Mouse (Mus musculus) layer of hippocampus, adult 11-12 months (tissue): ENCODE measurements around the gene Cct7.

Experiments
- DNase-seq: peaks from one replicate; pipeline ENCODE4 v3.0.0; 2022; ENCODE audit warnings: low spot score

Cct7 gene

GRCm38 (mm10) chr6:85502911-85503250 is 51.6 kb downstream of the Cct7 start, which contains the start of gene Fbxo41:
Gene Fbxo41, minus strand, starts transcription at chr6:85502994.
- DNase-seq: peak; percentile 67

- peak; percentile 11 for DNase-seq
Observed at GRCm38 (mm10) chr6:85504908-85505307, 53.6 kb downstream of the Cct7 start.

GRCm38 (mm10) chr6:85508602-85509001 is 57.3 kb downstream of the Cct7 start:
- DNase-seq: no peak

GRCm38 (mm10) chr6:85510476-85510875 is 59.2 kb downstream of the Cct7 start:
- peak; percentile 86 for DNase-seq

GRCm38 (mm10) chr6:85511286-85512055 is 60.2 kb downstream of the Cct7 start:
- DNase-seq: no peak

GRCm38 (mm10) chr6:85512056-85512440 is 60.7 kb downstream of the Cct7 start:
- DNase-seq: no peak

- no peak for DNase-seq
Observed at GRCm38 (mm10) chr6:85512577-85513530, 61.5 kb downstream of the Cct7 start.

- DNase-seq: peak; percentile 91
Observed at GRCm38 (mm10) chr6:85513531-85513910, 62.2 kb downstream of the Cct7 start, which contains the start of gene Egr4. Gene Egr4, minus strand, starts transcription at chr6:85513589.

GRCm38 (mm10) chr6:85515941-85516340 is 64.6 kb downstream of the Cct7 start:
- DNase-seq: no peak
